Mouse (Mus musculus): ENCODE measurements at regions not wholly inside any gene's neighbourhood (a gene's known extent, or its start where the extent isn't known, plus 50 kb on each side); places are given as distances from the start of the nearest gene placed in this dataset.

- no peaks in the 10 kb centered on the region for H3K36me3 ChIP-seq
- 89% methylated on average over 13 of the region's 14 CpGs for WGBS
- no peak overlapping the region for H3K4me2 ChIP-seq (replicated peaks)
- no peak overlapping the region for H3K27ac ChIP-seq (replicated peaks)
- no peaks in the 10 kb centered on the region for H3K9me3 ChIP-seq
- H3K4me1 ChIP-seq = no peaks in the 10 kb centered on the region
- no peaks in the 10 kb centered on the region for H3K27me3 ChIP-seq
- no peak overlapping the region for H3K9ac ChIP-seq (replicated peaks)
- no peak overlapping the region for H3K4me3 ChIP-seq
- ATAC-seq (ENCODE audit: low FRiP score, low read depth) = no peak
Measured at GRCm38 (mm10) chr4:53340021-53340667, 100.1 kb upstream of the Slc44a1 start.

GRCm38 (mm10) chr4:53339125-53340020 lies 100.8 kb upstream of the Slc44a1 start:
- H3K27ac ChIP-seq (replicated peaks) = no peak overlapping the region
- 52% methylated on average over 12 of the region's 12 CpGs for WGBS

GRCm38 (mm10) chr4:53338479-53338878 lies 101.7 kb upstream of the Slc44a1 start:
- no peak overlapping the region for H3K4me2 ChIP-seq (replicated peaks)
- H3K27ac ChIP-seq (replicated peaks) = no peak overlapping the region
- no peaks in the 10 kb centered on the region for H3K4me1 ChIP-seq
- no peak for ATAC-seq (ENCODE audit: low FRiP score, low read depth)
- 82% methylated on average over 4 of the region's 4 CpGs for WGBS
- no peaks in the 10 kb centered on the region for H3K9me3 ChIP-seq
- no peak overlapping the region for H3K9ac ChIP-seq (replicated peaks)
- H3K27me3 ChIP-seq = no peaks in the 10 kb centered on the region
- no peaks in the 10 kb centered on the region for H3K36me3 ChIP-seq
- H3K4me3 ChIP-seq = no peak overlapping the region

More at GRCm38 (mm10) chr4:53339125-53340020, 100.8 kb upstream of the Slc44a1 start:
- no peaks in the 10 kb centered on the region for H3K4me1 ChIP-seq
- no peak for ATAC-seq (ENCODE audit: low FRiP score, low read depth)
- H3K9me3 ChIP-seq = no peaks in the 10 kb centered on the region
- no peak overlapping the region for H3K4me3 ChIP-seq
- H3K36me3 ChIP-seq = no peaks in the 10 kb centered on the region
- H3K4me2 ChIP-seq (replicated peaks) = no peak overlapping the region
- no peaks in the 10 kb centered on the region for H3K27me3 ChIP-seq
- H3K9ac ChIP-seq (replicated peaks) = no peak overlapping the region

GRCm38 (mm10) chr4:53337784-53338183 lies 102.4 kb upstream of the Slc44a1 start:
- H3K36me3 ChIP-seq = no peaks in the 10 kb centered on the region
- H3K4me2 ChIP-seq (replicated peaks) = no peak overlapping the region
- no peak overlapping the region for H3K27ac ChIP-seq (replicated peaks)
- H3K4me1 ChIP-seq = no peaks in the 10 kb centered on the region
- no peaks in the 10 kb centered on the region for H3K27me3 ChIP-seq
- no peaks in the 10 kb centered on the region for H3K9me3 ChIP-seq
- no peak overlapping the region for H3K4me3 ChIP-seq
- 51% methylated on average over 8 of the region's 8 CpGs for WGBS
- H3K9ac ChIP-seq (replicated peaks) = no peak overlapping the region
- no peak for ATAC-seq (ENCODE audit: low FRiP score, low read depth)

- Histone ChIP-seq H3K27me3 (no peaks in the 10 kb centered on the region), H3K9me3 (no peaks in the 10 kb centered on the region), H3K9ac (replicated peaks) (no peak overlapping the region), H3K4me2 (replicated peaks) (no peak overlapping the region), H3K4me1 (peaks cover 6% of the 10 kb centered on the region; the same call in 1 of the 2 replicates), H3K27ac (replicated peaks) (no peak overlapping the region), H3K36me3 (no peaks in the 10 kb centered on the region), H3K4me3 (no peak overlapping the region)
- ATAC-seq (ENCODE audit: low FRiP score, low read depth) = no peak
- WGBS = 63% methylated on average over 7 of the region's 7 CpGs
Measured at GRCm38 (mm10) chr4:53327382-53328165, 112.6 kb upstream of the Slc44a1 start.

- WGBS = 78% methylated on average over 4 of the region's 4 CpGs
- no peaks in the 10 kb centered on the region for H3K36me3 ChIP-seq
- H3K9ac ChIP-seq (replicated peaks) = no peak overlapping the region
Measured at GRCm38 (mm10) chr4:53323838-53324237, 116.4 kb upstream of the Slc44a1 start.

GRCm38 (mm10) chr4:53323195-53323594 lies 117.0 kb upstream of the Slc44a1 start:
- H3K9ac ChIP-seq (replicated peaks) = no peak overlapping the region
- no peak overlapping the region for H3K27ac ChIP-seq (replicated peaks)
- no peak overlapping the region for H3K4me3 ChIP-seq
- no peaks in the 10 kb centered on the region for H3K36me3 ChIP-seq
- H3K27me3 ChIP-seq = no peaks in the 10 kb centered on the region
- ATAC-seq (ENCODE audit: low FRiP score, low read depth) = no peak
- H3K4me2 ChIP-seq (replicated peaks) = no peak overlapping the region
- 77% methylated on average over 3 of the region's 3 CpGs for WGBS
- peaks cover 8% of the 10 kb centered on the region; the same call in 1 of the 2 replicates for H3K4me1 ChIP-seq
- H3K9me3 ChIP-seq = no peaks in the 10 kb centered on the region

More at GRCm38 (mm10) chr4:53323838-53324237, 116.4 kb upstream of the Slc44a1 start:
- no peak overlapping the region for H3K27ac ChIP-seq (replicated peaks)
- H3K9me3 ChIP-seq = no peaks in the 10 kb centered on the region
- H3K27me3 ChIP-seq = no peaks in the 10 kb centered on the region
- ATAC-seq (ENCODE audit: low FRiP score, low read depth) = no peak
- no peak overlapping the region for H3K4me3 ChIP-seq
- peaks cover 6% of the 10 kb centered on the region; the same call in 1 of the 2 replicates for H3K4me1 ChIP-seq
- H3K4me2 ChIP-seq (replicated peaks) = no peak overlapping the region

GRCm38 (mm10) chr4:53322484-53322883 lies 117.7 kb upstream of the Slc44a1 start:
- ATAC-seq (ENCODE audit: low FRiP score, low read depth) = no peak
- H3K4me1 ChIP-seq = peaks cover 9% of the 10 kb centered on the region
- no peak overlapping the region for H3K4me3 ChIP-seq
- H3K9me3 ChIP-seq = no peaks in the 10 kb centered on the region
- H3K36me3 ChIP-seq = no peaks in the 10 kb centered on the region
- H3K27ac ChIP-seq (replicated peaks) = no peak overlapping the region
- no peak overlapping the region for H3K4me2 ChIP-seq (replicated peaks)
- no peaks in the 10 kb centered on the region for H3K27me3 ChIP-seq
- no peak overlapping the region for H3K9ac ChIP-seq (replicated peaks)
- WGBS = 90% methylated on average over 5 of the region's 5 CpGs

GRCm38 (mm10) chr4:53320735-53321449 lies 119.3 kb upstream of the Slc44a1 start:
- no peak overlapping the region for H3K4me3 ChIP-seq
- no peak for ATAC-seq (ENCODE audit: low FRiP score, low read depth)
- no peaks in the 10 kb centered on the region for H3K36me3 ChIP-seq
- no peak overlapping the region for H3K27ac ChIP-seq (replicated peaks)
- peaks cover 11% of the 10 kb centered on the region for H3K4me1 ChIP-seq
- H3K9ac ChIP-seq (replicated peaks) = no peak overlapping the region
- no peaks in the 10 kb centered on the region for H3K9me3 ChIP-seq
- WGBS = 80% methylated on average over 4 of the region's 6 CpGs
- H3K27me3 ChIP-seq = no peaks in the 10 kb centered on the region
- no peak overlapping the region for H3K4me2 ChIP-seq (replicated peaks)

- no peak overlapping the region for H3K4me3 ChIP-seq
- H3K36me3 ChIP-seq = no peaks in the 10 kb centered on the region
- no peaks in the 10 kb centered on the region for H3K9me3 ChIP-seq
- H3K27me3 ChIP-seq = no peaks in the 10 kb centered on the region
- peaks cover 16% of the 10 kb centered on the region for H3K4me1 ChIP-seq
- no peak overlapping the region for H3K4me2 ChIP-seq (replicated peaks)
- WGBS = 86% methylated on average over 4 of the region's 4 CpGs
- H3K27ac ChIP-seq (replicated peaks) = no peak overlapping the region
- no peak overlapping the region for H3K9ac ChIP-seq (replicated peaks)
- ATAC-seq (ENCODE audit: low FRiP score, low read depth) = no peak
Measured at GRCm38 (mm10) chr4:53319051-53319450, 121.2 kb upstream of the Slc44a1 start.

- Histone ChIP-seq H3K9me3 (no peaks in the 10 kb centered on the region), H3K4me2 (replicated peaks) (no peak overlapping the region), H3K4me3 (no peak overlapping the region), H3K9ac (replicated peaks) (no peak overlapping the region), H3K4me1 (peaks cover 16% of the 10 kb centered on the region), H3K27me3 (no peaks in the 10 kb centered on the region), H3K36me3 (no peaks in the 10 kb centered on the region), H3K27ac (replicated peaks) (no peak overlapping the region)
- no peak for ATAC-seq (ENCODE audit: low FRiP score, low read depth)
- WGBS = 83% methylated on average over 6 of the region's 6 CpGs
Measured at GRCm38 (mm10) chr4:53318181-53318580, 122.0 kb upstream of the Slc44a1 start.
